Mouse (Mus musculus) regulatory T cell (primary cell): ENCODE data around the gene Tmem273.

Source experiments
- in situ Hi-C: fragments of 300-600 bp; cut with MboI, MseI; formaldehyde crosslinking; loops from one replicate; pipeline ENCODE4 v1.15.1; 2025; ENCODE audit warnings: high pct_unique_total_duplicates

The Tmem273 gene

GRCm38 (mm10) chr14:32785556-32786130 is at the start of gene Tmem273:
Gene Tmem273 (plus strand): TSS chr14:32785963.
- in situ Hi-C loops = no loop called here

GRCm38 (mm10) chr14:32736561-32736960 is 49.2 kb upstream of the Tmem273 start:
- in situ Hi-C loops = no loop called here

GRCm38 (mm10) chr14:32738586-32738985 is 47.2 kb upstream of the Tmem273 start:
- in situ Hi-C loops = no loop called here

GRCm38 (mm10) chr14:32748519-32748918 is 37.2 kb upstream of the Tmem273 start:
- in situ Hi-C loops = no loop called here

GRCm38 (mm10) chr14:32750727-32751126 is 35.0 kb upstream of the Tmem273 start:
- in situ Hi-C loops = no loop called here

- in situ Hi-C loops = no loop called here
These were observed 31.5 kb upstream of the Tmem273 start for GRCm38 (mm10) chr14:32754286-32754685.

GRCm38 (mm10) chr14:32762177-32762576 is 23.6 kb upstream of the Tmem273 start:
- in situ Hi-C loops = no loop called here

- in situ Hi-C loops = loop anchor here (5.0 to 10.0 kb wide), 3 partner anchors 57 to 434 kb away; no protein-coding TSS in a partner anchor
These were observed 15.2 kb upstream of the Tmem273 start for GRCm38 (mm10) chr14:32770563-32770962.

- in situ Hi-C loops = loop anchor here (5.0 to 10.0 kb wide), 3 partner anchors 55 to 433 kb away; no protein-coding TSS in a partner anchor
These were observed 13.7 kb upstream of the Tmem273 start for GRCm38 (mm10) chr14:32772085-32772484.

GRCm38 (mm10) chr14:32772791-32773190 is 13.0 kb upstream of the Tmem273 start:
- in situ Hi-C loops = loop anchor here (5.0 to 10.0 kb wide), 3 partner anchors 55 to 432 kb away; no protein-coding TSS in a partner anchor

GRCm38 (mm10) chr14:32773456-32773855 is 12.3 kb upstream of the Tmem273 start:
- in situ Hi-C loops = loop anchor here (5.0 to 10.0 kb wide), 3 partner anchors 54 to 431 kb away; no protein-coding TSS in a partner anchor

GRCm38 (mm10) chr14:32776077-32776476 is 9.7 kb upstream of the Tmem273 start:
- in situ Hi-C loops = loop anchor here (10.0 kb wide), 1 partner anchor 429 kb away; no protein-coding TSS in a partner anchor

- in situ Hi-C loops = loop anchor here (10.0 kb wide), 1 partner anchor 426 kb away; no protein-coding TSS in a partner anchor
These were observed 7.4 kb upstream of the Tmem273 start for GRCm38 (mm10) chr14:32778362-32778761.

- in situ Hi-C loops = no loop called here
These were observed 2.9 kb upstream of the Tmem273 start for GRCm38 (mm10) chr14:32782866-32783265.

- in situ Hi-C loops = no loop called here
These were observed 1.5 kb upstream of the Tmem273 start for GRCm38 (mm10) chr14:32784130-32784747.

- in situ Hi-C loops = no loop called here
These were observed 1.0 kb upstream of the Tmem273 start for GRCm38 (mm10) chr14:32784748-32785134.

- in situ Hi-C loops = no loop called here
These were observed 1.9 kb downstream of the Tmem273 start for GRCm38 (mm10) chr14:32787691-32788090.

- in situ Hi-C loops = no loop called here
These were observed 10.6 kb downstream of the Tmem273 start for GRCm38 (mm10) chr14:32796375-32796774.

GRCm38 (mm10) chr14:32797803-32798202 is 12.0 kb downstream of the Tmem273 start:
- in situ Hi-C loops = no loop called here

- in situ Hi-C loops = no loop called here
These were observed 12.6 kb downstream of the Tmem273 start for GRCm38 (mm10) chr14:32798355-32798754.

GRCm38 (mm10) chr14:32800048-32800447 is 14.3 kb downstream of the Tmem273 start:
- in situ Hi-C loops = no loop called here

GRCm38 (mm10) chr14:32801016-32801661 is 15.4 kb downstream of the Tmem273 start:
- in situ Hi-C loops = no loop called here

GRCm38 (mm10) chr14:32801662-32802024 is 15.9 kb downstream of the Tmem273 start:
- in situ Hi-C loops = no loop called here
